Mouse (Mus musculus): ENCODE data around the gene Ttc9c.

Gene Ttc9c

DNA sequence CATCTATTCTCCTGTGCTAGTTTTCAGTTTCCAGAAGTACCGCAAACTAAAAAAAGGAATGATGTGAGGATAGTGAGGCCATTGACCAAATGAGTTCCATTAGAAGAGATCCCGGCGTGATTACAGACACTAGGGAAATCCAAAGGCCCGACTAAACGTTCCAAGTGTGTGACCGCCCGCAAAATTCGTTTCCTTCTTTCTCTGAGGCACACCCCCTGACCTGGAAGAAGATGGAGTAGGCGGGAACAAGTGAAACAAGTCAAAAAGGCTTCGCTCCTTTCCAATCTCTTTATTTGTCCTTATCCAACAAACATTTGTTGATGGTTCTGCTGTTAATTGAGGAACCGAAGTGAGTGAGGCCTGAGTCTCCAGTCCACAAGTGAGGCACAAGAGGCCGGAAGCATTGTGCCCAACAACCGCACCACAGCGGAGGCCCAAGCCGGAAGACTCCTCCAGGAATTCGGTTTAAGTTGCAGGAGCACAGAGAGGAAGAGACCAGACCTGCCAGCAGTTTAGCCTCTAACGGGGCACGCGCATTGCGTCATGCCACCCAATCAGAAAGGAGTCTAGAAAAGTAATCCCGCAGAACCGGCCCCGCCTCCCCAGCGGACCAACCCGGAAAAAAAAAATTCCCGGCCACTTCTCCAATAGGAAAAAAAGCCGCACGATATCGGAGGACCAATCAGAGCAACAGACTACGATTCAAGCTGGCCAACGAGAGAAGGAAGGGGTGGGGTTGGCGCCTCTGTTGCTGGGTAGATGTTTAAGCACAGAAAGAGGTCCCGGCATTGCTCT lies at the start of gene Ttc9c:
Gene Ttc9c, minus strand, starts transcription at position 533 of the 795 bp plus-strand sequence.
- in situ Hi-C loops (cut with MboI, MseI), result loop anchor here (5.0 kb wide), 2 partner anchors 42 to 78 kb away; partner anchors contain the start of gene Ganab

DNA sequence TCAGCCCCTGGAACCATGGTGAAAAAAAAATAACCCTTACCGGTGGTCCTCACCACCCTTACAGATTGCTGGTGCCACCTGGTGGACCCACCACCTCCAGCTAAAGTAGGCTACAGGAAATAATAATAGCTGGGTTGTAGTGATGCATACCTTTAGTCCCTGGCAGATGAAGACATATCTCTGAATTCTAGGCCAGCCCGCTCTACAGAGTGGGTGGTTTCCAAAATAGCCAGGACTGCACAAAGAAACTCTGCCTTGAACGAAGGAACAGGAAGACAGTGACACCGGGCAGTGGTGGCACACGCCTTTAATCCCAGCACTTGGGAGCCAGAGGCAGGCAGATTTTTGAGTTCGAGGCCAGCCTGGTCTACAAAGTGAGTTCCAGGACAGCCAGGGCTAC lies 45.1 kb upstream of the Ttc9c start:
- in situ Hi-C loops (cut with MboI, MseI), result loop anchor here (25.0 kb wide), 2 partner anchors 473 to 598 kb away; no protein-coding TSS in a partner anchor

DNA sequence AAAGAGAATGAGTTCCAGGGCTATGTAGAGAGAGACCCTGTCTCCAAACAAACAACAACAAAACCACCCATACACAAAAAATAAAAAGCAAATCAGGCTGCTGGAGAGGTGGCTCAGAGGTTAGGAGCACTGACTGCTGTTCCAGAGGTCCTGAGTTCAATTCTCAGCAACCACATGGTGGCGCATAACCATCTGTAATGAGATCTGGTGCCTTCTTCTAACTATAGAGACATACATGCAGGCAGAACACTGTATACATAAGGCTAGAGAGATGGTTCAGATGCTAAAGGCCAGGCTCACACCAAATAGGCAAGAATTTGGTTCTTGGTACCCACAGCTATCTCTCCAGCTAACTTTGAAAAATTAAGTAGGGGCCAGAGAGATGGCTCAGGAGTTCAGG lies 39.9 kb upstream of the Ttc9c start:
- in situ Hi-C loops (cut with MboI, MseI), result loop anchor here (25.0 kb wide), 2 partner anchors 478 to 603 kb away; no protein-coding TSS in a partner anchor

DNA sequence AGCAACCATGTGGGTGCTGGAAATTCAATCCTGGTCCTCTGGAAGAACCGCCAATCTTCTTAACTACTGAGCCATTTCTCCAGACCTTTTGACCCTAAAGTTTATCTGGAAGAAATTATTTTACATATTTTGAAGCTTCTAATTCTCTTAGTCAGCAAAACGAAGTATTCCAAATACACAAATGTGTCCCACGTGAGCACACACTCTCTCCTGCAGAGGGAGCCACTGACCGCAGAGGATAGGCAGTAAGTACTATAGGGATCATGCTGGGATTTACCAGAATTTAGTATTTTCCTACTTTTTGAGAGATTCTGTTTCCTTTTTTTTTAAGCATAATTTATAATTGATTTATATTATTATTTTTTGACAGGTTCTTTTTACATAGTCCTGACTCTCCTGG lies 38.6 kb upstream of the Ttc9c start:
- in situ Hi-C loops (cut with MboI, MseI), result loop anchor here (25.0 kb wide), 2 partner anchors 480 to 605 kb away; no protein-coding TSS in a partner anchor

DNA sequence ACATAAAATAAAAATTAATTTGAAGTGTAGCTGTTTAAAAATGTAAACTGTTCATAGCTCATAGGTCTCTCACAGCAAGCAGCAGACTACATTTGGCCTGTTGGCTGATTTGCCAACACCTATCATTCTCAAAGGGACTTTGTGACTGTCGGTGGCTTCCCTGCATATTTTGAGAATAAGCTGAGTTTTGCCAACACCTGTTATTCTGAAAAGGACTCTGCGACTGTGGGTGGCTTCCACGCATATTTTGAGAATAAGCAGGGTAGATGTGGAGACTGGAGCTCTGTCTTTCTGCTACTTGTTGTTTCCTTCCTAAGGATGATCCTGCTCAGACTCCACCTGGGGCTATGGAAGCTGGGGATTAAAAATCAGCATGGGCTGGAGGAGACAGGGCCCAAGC lies 34.0 kb upstream of the Ttc9c start:
- in situ Hi-C loops (cut with MboI, MseI), result loop anchor here (25.0 kb wide), 2 partner anchors 484 to 609 kb away; no protein-coding TSS in a partner anchor

DNA sequence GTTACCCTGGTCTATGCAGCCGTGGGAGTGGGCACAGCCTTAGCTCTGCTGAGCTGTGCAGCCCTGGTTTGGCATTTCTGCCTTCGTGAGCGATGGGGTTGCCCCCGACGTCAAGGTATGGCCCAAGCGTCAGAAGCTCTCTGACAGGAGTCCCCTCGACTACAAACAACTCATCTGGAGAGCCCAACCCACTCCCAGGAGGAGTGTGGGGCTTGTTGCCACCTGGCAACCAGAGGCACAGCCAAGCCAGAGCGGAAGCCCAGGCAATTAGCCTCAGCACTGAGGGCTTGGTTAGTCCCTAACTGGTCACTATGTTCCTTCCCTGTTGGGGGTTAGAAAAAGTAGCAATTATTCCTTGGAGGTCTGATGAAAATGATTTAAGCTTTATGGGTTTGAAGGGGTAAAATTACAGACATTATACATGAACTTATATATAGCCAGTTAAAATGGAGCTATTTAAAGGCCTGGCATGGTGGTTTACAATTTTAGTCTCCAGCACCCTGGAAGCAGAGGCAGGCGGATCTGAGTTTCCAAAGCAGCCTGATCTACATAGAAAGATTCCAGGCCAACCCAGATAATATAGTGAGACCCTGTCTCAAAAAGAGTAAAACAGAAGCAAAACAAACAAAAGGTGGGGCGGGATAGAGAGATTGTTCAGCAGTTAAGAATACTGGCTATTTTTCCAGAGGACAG lies 33.2 kb upstream of the Ttc9c start:
- in situ Hi-C loops (cut with MboI, MseI), result loop anchor here (25.0 kb wide), 2 partner anchors 485 to 610 kb away; no protein-coding TSS in a partner anchor

DNA sequence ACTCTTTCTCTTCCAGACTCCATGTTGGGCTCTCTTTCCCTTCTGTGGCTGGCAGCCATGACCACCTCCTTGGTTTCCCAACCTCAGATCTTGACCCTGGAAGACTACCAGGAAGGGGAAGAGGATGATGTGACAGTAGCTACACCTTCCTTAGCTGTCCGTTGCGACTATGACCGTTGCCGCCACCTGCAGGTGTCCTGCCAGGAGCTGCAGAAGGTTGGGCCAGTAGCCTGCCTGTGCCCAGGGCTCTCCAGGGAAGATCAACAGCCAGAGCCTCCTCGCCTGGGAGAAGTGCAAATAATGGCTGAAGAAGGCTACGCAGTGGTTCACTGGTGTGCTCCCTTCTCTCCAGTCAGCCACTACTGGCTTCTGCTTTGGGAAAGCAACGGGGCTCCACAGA lies 32.5 kb upstream of the Ttc9c start:
- in situ Hi-C loops (cut with MboI, MseI), result loop anchor here (25.0 kb wide), 2 partner anchors 486 to 611 kb away; no protein-coding TSS in a partner anchor

DNA sequence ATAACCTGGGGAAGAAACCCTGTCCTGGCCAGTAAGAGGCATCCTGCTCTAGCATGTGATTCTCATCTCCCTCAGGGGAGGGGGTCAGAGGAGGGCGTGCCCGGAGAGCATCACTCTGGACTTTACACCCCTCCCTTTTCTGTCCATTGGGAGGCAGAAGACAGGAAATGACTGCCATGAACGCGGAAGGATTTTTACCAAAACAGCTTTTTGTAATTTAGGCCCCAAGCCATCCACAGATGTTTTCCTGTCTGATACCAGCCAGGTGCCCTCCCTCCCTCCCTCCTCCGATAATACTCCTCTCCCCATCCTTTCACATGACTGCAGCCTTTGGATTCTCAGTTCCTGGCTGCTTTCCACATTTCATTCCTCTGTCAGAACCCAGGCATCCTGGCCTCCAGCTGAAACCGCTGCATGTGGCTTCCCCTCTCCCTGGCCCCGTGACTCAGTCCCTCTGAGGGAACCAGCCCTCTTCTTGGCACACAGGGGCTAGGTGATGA lies 31.3 kb upstream of the Ttc9c start, which contains the start of gene Lrrn4cl:
Gene Lrrn4cl, plus strand, starts transcription at position 367 of the 500 bp plus-strand sequence.
- in situ Hi-C loops (cut with MboI, MseI), result loop anchor here (25.0 kb wide), 2 partner anchors 487 to 612 kb away; no protein-coding TSS in a partner anchor

DNA sequence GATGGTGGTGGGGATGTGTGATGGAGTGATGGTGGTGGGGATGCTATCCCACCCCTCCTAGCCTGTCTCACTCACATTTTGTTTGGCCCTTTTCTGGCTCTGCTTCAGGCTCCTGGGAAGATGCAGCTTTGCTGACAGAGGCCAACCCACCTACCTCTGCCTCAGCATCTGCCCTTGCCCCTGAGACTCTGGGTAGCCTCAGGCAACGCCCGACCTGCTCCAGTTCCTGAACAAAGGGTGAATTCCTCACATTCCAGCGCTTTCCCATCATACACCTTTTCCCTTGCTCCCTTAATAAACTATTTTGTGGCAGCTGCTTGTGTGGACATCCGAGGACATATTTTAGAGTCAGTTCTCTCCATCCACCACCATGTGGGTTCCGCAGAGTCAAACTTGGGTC lies 29.2 kb upstream of the Ttc9c start:
- in situ Hi-C loops (cut with MboI, MseI), result loop anchor here (5.0 to 25.0 kb wide), 2 partner anchors 264 to 1039 kb away; partner anchors contain the start of gene Incenp

DNA sequence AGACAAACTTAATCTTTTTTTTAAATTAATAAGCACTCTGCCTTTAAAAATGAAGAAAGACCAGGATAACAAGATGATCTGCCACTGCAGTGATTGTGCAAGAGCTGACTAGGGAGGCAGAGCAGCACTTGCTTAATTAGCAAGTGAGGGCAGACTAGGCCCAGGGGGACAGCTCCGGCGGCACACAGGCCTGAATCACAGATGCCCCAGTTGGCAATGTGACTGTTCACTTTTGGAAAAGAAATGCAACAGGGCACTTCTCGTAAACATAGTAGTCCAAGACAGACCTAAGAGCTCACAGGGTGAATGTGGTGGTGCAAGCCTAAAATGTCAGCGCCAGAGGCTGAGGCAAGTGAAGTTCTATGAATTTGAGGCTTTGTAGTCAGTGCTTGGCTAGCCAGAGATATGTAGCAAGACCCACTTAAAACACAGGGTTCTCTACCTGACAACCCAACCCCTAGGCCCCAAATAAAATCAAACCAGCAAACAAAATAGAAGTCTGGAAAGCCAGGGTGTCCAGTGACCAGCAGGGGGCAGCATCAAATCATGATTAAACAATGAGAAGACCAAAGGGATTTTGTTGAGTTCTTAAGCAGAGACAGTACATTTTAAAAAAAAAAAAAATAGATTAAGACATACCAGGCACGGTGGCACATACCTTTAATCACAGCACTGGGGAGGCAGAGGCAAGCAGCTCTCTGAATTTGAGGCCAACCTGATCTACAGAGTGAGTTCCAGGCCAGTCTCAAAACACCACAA lies 25.4 kb upstream of the Ttc9c start:
- in situ Hi-C loops (cut with MboI, MseI), result loop anchor here (5.0 to 25.0 kb wide), 2 partner anchors 268 to 1043 kb away; partner anchors contain the start of gene Incenp

DNA sequence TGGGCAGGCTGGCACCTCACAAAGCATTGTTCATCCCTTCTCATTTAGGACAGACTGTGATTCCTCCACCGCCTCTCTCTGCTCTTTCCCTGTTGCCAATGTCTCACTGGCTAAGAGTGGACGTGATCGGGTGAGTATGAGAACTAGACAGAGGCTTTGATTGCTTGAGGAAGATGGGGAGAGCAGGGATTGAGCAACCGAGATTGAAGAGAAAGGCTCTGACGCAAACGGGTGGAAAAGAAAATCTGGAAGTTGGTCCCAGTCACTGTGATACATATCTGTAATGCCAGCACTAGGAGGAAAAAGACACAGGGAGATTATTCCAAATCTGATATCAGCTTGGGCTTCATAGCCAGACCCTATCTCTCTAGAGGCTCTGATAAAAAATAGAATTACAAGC lies 23.8 kb upstream of the Ttc9c start:
- in situ Hi-C loops (cut with MboI, MseI), result loop anchor here (25.0 kb wide), 1 partner anchor 1044 kb away; the partner anchor contains the start of gene Incenp

DNA sequence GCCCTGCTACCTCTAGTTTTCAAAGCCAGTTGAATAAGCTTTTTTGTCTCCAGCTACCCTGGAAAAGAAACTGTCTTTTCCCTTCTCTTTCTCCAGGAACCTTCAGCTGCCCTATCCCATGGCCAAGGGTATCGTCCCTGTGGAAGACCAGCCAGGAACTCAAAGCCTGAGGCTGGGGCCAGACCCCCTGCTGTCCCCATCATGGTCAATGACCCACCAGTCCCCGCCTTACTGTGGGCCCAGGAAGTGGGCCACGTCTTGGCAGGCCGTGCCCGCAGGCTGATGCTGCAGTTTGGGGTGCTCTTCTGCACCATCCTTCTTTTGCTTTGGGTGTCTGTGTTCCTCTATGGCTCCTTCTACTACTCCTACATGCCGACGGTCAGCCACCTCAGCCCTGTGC lies 21.9 kb upstream of the Ttc9c start:
- in situ Hi-C loops (cut with MboI, MseI), result loop anchor here (25.0 kb wide), 1 partner anchor 1046 kb away; the partner anchor contains the start of gene Incenp

DNA sequence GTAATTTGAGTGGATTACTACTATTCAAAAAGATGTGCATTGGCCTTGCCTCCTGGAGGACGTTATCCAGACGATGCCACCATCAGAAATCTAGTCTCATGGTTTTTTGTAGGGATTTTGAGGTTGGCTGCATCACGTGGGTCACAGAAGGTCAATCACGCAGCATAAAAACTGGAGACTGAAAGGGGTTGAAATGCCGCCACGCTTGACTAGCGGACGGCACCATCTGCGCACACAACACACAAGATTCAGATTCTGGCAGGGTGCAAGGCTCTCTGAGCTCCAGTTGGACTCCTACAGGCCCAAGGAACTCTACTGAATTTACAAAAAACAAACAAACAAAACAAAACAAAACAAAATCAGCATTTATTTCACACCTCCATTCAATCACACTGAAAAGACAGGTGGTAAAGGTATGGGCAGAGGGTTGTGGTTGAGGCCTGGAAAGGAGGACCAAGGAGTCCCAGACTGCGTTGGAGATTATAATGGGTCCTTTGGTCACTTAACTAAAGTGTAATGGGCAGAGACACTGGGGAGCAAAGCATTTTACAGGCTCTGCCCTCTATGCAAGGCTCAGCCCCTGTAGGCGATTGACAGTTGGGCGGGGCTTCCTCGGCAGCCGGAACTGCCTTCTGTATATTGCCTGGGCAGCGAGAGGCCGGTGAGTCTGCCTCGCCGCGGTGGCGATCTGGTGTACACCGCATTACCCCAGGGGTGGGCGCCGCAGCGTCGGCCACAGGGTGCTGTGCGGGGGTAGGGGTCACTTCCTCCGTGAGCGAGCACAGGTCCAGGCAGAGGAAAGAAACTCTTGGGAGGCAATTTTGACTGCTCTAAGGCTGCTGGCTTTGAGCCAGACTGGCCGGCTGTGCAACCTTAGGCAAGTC lies 21.0 kb upstream of the Ttc9c start:
- in situ Hi-C loops (cut with MboI, MseI), result loop anchor here (5.0 to 25.0 kb wide), 3 partner anchors 32 to 1047 kb away; partner anchors contain the start of genes Incenp and Ubxn1

DNA sequence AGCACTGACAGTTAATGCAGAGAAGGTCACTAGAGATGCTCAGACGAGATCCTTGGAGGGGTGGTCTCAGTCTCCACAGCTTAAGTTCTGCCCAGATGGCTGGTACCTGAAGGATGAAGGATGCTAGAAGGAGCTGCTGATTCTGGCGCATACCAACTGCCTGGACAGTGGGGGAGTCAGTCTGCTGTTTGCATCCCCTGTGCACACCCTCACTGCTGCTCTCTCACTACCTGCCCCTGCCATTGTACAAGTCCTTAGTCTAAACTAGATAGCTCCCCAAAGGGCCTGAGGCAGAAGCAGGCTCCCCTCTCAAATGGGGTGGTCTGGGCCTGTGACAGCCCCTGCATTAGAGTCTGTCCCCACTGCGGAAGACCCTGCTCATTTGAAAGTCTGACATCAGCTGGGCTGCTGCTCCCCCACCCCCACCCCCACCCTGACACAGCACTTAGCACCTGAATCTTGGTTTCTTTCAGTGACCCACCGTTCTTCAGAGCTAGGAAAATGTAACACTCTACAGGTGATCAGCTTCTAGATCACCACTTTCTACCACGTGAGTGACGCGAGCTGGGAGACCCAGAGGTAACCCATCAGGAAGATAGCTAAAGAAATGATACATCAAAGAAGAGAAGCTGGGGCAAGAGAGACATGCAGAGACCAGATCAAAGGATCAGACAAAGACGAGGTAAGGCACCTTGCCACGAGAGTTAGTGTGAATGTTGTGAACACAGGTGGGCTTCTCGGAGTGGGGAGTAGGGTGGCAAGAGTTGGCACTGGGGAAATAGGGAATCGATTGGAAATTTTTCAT lies 20.2 kb upstream of the Ttc9c start, which contains the start of gene Gng3:
Gene Gng3, minus strand, starts transcription at position 92 of the 805 bp plus-strand sequence.
- in situ Hi-C loops (cut with MboI, MseI), result loop anchor here (5.0 to 25.0 kb wide), 3 partner anchors 33 to 1048 kb away; partner anchors contain the start of genes Incenp and Ubxn1

DNA sequence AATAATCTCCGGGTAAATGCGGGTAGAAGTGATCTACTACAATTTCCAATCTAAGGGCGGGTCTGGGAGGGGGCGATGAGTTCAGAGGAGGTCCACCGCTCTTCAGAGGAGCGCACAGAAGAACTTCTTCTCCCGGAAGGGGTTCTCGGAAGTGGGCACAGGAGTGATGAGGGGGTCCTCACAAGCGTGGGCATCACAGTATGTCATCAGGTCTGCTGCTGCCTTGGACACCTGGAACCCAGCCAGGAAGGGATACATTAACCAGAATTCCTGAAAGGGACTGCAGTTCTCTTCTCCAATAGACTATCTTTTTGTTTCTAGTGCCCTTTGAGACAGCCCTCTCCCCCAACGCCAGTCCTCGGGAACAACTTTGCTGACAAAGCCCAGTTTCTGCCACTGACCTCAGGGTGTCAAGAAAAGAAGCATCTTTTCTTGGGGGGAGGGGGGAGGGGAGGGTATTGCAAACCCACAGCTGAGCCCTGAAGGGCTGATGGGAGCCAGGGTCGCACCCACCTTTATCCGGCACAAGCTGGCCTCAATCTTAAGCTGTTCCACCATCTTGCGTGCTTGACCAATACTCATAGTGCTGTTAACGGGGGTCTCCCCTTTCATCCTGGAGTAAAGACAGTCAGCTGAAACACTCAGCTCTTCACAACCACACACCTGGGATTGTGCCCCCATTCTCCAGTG lies 19.1 kb upstream of the Ttc9c start:
- in situ Hi-C loops (cut with MboI, MseI), result loop anchor here (5.0 to 25.0 kb wide), 3 partner anchors 34 to 1049 kb away; partner anchors contain the start of genes Incenp and Ubxn1

DNA sequence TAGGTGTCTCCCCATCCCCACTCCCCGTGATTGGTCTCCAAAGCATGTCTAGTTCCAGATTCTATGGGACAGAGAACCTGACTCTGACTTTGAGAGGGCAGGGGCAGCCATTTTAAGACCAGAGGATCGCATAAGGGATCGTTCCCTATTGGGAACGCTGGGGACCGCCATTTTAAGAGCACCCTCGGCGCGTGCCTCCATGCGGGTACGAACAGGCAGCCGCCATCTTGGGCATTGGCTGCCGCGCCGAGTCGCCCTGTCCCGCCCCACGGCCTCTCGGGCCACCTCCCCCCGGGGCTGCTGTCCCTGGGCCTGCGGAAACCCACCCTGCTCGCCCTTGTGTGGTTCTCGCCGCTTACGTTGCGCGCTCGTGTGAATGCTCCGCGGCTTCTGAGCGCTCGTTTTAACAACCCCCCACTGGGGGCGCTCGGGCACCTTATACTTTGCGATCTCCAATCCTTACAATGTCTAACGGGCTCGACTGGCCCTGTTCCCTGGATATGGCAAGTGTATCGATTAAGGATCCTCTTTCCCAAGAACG lies 18.2 kb upstream of the Ttc9c start, which contains the start of gene Bscl2:
Gene Bscl2, plus strand, starts transcription at position 217 of the 541 bp plus-strand sequence.
- in situ Hi-C loops (cut with MboI, MseI), result loop anchor here (5.0 to 25.0 kb wide), 3 partner anchors 35 to 1050 kb away; partner anchors contain the start of genes Incenp and Ubxn1

DNA sequence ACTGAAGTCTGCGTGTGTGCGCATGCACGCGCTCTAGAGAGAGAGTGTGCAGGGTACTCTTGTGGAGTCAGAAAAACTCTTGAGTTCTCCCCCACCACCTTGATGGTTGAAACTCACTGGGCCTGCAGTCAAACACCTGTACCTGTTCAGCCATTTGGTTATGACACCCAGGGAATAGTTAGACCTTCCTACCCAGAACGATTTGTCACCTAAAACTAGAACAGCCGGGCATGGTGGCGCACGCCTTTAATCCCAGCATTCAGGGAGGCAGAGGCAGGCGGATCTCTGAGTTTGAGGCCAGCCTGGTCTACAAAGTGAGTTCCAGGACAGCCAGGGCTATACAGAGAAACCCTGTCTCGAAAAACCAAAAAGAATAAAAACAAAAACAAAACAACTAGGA lies 17.2 kb upstream of the Ttc9c start:
- in situ Hi-C loops (cut with MboI, MseI), result loop anchor here (5.0 to 25.0 kb wide), 3 partner anchors 36 to 1051 kb away; partner anchors contain the start of genes Incenp and Ubxn1
